Mouse (Mus musculus) adrenal gland (tissue): ENCODE data around the gene Tmem80.

ENCODE experiments used
- intact Hi-C: fragments of 180-260 bp; cut with DNase I; formaldehyde crosslinking; loops from one replicate; pipeline ENCODE4 v1.15.1; 2025

The Tmem80 gene

DNA sequence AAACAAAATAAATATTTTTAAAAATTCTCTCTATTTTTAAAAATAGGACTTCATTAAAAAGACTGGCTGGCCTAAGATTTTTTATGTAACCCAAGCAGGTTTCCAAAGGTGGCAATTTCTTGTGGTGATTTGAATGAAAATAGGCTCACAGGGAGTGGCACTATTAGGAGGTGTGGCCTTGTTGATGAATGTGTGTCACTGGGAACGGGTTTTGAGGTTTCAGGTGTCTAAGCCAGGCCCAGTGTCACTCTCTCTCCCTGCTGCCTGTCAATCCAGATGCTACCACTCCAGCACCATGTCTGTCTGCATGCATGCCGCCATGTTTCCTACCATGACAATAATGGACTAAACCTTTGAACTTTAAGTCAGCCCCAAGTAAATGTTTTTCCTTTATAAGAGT, 8.1 kb upstream of the Tmem80 start:
- intact Hi-C loops, result loop anchor here (5.0 kb wide), 1 partner anchor 42 kb away; the partner anchor contains the start of genes Cdhr5 and Sct

DNA sequence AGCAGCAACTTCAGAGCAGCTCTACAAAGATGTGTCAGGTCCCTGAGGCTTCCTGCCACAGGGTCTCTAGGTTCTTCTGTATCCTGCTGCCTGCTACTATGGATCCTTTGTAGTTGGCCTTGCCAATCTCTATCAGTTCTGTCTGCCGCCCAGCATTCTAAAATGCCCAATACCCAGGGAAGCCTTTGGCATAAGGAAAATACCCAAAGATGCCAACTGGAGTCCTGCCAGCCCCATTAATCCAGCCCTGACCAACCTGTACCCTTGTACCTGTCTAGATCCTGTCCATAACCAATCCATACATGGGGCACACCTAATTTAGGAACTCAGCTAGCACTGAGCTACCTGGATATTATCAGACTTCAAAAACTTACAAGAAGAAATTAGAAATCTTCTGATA, 2.9 kb upstream of the Tmem80 start:
- intact Hi-C loops, result no loop called here

DNA sequence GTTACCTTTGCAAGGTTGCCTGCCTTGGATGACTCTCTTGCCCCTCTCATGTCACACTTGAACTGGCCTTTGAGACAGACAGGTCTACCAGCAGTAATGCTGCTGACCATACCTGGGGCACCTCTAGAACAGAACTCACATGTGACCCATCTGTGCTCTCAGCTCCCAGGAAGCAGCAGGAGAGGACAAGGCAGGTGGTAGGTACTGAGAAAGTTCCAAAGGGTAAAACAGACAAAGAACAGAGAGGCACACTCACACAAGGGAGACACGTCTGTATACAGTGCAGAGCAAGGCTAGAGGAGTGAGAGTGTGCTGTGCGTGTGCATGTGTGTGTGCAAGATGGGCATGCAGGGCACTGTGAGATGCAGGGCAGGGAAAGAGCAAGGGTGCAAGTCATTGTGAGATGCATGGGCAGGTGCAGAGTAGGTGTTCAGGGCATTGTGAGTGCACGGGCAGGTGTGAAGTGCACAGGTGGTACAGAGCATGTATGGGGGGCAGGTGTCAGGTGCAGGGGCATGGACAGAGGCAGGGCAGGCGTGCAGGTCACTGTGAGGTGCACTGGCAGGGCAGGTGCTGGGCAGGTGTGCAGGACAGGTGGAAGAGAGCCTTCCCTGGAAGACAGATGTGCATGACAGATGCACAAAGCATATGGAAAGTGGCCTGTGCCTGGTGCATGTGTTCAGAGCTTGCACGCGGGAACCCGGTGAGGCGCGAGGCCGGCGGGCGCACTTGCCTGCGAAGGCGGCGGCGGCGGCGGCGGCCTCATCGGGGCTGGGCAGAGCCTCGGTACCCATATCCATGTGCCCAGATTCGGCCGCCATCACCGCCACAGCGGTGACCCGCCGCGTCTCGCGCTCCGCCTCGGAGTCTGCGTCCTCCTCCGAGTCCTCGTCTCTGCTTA, 743 bp upstream of the Tmem80 start:
- intact Hi-C loops, result no loop called here

DNA sequence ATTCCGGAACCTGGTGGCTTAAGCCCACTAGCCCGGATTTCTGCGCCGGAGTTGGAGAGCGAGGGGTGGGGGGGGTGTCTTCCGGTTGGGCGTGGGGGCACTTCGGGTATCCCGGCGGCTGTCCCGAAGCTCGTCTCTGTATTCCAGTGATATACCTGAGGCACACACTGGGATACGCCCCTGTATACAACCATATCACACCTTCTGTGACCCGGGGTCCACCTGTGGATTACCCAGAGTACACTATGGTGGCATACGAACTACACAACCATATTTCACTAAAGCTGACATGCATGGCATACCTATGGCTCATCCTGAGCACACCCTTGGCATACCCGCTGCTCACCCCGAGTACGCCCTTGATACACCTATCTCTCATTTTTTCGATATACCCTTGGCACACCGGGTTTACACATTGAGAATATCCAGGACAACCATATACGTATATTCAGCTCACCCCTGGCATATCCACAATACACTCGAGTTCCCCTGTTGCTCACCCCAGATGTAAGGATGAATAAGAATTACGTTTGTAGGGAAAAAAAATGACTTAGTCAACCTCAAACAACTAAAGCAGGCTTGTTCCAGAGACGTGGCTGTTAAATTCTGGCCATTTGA, 943 bp downstream of the Tmem80 start:
- intact Hi-C loops, result no loop called here

DNA sequence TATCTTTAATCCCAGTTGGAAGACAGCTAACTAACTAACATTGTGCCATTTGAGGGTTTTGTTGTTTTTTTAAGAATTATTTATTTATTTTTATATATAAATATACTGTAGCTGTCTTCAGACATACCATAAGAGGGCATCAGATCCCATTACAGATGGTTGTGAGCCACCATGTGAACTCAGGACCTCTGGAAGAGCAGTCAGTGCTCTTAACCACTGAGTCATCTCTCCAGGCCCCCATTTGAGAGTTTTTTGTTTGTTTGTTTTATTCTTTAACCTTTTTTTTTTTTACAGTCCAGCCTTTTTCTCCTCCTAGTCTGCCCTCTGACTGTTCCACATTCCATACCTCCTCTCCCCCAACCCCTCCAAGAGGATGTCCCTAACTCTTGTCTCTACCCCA, 3.2 kb downstream of the Tmem80 start:
- intact Hi-C loops, result no loop called here

DNA sequence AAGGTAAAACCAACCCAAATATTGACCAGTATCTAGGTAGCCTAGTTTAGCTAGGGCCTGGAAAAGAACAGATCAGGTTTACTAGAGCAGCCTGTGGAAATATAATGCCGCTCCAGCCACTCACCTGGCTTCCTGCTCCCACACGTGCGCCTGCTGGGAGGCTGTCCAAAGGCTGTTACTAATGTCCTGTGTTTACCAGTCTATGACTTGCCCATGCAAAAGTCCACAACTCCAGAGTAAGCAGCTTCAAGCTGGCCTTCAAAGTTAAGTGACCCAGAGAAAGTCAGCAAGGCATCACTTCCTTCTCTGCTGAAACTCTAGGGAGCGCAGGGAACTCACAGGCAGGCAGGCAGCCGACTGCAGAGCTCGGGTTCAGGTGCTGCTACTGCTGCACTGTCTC, 4.5 kb downstream of the Tmem80 start:
- intact Hi-C loops, result no loop called here

DNA sequence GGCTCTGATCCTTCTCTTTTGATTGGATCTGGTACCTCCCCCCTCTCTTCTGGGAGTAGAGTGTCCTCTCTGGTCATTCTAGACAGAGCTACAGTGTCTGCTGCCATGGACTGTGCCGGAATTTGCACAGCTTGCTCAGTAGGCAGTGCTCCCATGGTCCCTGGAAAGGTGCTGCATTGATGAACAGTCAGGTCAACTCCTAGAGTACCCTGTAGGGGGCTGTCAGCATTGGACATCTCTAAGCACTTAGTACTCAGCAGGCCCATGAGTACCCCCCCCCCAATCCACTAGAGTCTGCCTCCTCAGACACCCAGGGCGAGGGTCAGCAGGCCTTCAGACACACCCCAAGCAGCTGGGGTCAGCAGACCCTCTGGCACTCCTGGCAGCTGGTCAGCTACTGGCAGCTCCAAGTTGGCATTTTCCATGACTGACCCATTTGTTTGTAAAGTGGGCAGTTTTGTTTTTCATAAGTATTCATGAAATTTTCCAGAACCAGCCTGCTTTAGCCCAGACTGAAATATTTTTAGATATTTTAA, 7.6 kb downstream of the Tmem80 start:
- intact Hi-C loops, result no loop called here

DNA sequence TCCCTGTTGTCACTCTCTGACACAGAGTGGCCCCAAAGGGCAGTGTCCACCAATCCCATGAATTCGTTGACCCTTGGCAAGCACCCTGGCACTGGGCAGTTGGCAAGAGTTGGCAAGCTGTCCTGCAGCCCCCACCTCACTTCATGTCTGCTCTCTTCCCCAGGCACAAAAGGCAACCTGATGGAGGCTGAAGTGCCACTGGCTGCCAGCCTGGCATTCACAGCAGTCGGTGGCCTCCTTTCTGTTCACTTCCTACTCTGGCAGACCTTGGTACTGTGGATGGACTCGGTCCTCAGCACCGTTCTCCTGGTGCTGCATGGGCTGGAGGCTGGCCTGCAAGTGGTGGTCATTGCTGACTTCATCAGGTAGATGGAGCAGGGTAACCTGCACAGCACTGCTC, 8.1 kb downstream of the Tmem80 start:
- intact Hi-C loops, result no loop called here

DNA sequence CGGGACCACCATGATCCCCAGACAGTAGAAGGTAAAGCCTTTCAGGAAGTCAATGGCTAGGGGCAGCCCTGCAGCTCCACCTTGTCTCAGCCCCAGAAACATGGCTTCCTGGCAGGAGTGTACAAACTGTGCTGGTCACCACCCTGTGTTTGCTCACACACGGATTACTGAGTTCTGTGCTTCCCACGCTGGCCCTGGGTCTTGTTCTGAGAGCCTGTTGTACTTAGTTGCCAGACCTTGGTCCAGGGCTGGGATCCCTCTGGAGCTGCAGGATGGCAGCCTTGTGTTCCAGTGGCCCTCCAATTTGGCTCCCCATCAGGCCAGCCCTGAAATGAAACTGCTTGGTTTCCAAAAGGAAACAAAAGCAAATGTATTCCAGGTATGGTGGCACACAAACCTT, 8.8 kb downstream of the Tmem80 start:
- intact Hi-C loops, result no loop called here

DNA sequence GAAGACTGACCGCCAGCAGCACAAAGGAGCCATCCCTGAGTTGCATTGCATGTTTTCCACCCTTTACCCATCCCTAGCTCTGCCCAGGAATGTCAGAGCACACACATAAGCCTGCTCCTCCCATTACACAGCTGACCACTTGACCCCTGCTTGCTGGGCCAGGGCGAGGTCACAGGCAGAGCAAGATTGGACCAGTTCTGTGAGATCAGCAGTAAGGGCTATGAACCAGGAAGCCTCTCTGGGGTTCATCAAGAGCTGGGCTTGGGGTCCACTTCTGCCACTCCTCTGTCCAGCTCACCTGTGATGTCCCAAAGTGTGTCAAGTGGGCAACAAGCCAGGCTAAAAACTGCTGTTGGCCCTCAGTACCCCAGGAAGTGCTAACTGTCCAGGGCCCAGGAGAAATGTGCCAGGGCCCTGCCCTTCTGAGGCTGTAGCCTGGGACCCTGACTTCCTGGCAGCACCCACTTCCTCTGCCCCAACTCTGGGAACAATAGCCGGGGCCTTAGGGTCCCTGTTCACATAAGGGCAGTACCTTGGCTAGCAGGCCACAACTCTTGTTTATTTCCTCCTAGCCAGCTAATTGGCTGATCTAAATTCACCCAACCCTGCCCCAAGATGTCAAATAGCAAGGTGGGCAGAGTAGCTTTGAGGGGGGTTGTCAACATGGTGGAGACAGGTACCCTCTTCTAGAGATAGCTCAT, 10.3 kb downstream of the Tmem80 start:
- intact Hi-C loops, result no loop called here

DNA sequence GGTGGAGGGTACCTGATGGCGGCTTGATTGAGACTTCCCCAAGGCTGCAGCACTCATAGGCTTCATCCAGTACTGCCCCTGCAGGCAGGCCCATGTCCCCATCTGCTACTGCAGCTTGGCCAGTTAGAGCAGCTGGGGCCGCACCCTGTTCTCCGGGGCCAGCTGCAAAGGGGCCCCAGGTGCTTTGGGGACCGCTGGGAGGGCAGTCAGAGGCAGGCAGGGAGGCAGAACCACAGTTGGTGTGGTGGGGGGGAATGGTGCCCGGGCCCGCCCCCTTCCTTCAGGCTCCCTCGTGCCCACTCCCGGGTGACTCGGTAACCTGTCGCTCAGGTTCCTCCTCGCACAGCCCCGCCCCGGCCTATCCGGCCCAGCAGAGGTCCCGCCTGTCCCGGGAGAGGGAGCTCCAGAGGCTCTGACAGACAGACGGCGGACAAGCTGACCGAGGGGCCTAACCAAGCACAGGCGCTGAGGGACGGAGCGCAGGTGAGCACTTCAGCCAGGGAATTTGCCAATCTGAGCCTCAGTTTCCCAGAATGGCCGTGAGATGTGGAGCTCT, 11.1 kb downstream of the Tmem80 start, which contains the start of gene Eps8l2:
Gene Eps8l2 (plus strand): TSS at position 305 of the 556 bp plus-strand sequence.
- intact Hi-C loops, result no loop called here

DNA sequence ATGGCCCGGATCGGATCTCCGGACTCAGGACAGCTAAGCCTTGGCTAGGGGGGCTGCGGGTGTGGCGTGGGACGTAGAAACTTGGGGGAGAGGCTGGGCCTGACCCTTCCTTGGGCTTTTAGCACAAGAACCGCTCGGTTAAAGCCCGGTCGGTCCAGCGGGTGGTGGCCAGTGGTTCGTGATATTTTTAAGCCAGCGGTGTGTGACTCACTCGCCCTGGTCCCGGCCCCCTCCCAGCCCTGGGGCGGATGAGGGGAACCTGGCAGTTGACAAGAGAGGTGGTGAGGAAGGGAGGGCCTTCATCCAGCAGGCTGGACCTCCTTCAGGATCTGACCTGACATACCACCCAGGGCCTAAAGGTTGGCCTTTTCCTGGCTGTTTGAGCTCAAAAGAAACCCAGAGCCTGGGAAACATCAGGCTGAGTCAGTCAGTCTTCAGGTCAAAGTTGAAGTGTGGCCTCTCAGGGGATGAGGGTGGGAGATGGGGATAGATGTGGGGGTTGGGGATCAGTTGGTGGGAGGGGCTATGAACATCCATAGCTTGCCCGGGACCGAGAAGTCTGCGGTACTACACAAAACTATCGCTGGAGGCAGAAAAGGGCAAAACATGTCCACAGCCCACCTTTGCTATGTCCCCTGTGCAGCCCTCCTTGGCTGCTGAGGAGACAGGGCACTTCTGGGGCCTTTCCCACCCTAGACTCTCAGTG, 11.8 kb downstream of the Tmem80 start:
- intact Hi-C loops, result no loop called here

DNA sequence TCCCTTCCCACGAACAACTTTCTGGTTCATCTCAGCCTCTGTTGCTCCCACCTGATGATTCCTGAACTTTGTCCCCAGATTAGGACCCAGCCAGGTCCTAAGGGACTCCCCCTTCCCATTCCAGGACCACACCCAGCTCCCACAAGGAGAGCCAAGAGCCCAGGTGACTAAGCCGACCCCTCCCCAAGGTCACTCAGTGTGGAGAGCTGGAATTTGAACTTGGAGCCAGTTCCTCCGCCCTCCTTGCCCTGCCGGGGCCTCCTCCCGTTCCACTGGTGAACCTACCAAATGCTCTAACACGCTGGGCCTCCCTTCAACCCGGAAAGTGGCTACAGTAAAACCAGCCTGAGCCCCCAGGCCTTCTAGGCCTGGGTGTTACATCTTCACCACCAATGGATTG, 12.5 kb downstream of the Tmem80 start:
- intact Hi-C loops, result no loop called here

DNA sequence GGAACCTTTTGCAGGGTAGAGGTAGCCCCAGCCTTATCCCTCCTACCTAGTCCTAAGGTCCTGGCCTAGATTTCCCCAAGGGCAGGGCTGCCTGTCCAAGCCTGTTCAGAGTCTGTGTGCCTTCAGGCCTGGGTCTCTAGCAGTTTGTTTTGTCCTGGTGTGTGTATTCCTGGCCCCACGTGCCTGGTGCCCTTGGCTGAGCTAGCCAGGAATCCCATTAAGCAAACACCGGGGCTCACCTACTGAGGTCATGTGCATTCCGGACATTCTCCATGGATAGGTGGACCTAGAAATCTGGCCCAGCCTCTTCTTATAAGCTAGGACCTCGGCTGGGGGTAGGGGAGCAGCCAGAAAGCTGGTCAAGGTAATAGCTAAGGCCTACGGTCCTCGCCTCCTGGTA, 12.9 kb downstream of the Tmem80 start:
- intact Hi-C loops, result no loop called here

DNA sequence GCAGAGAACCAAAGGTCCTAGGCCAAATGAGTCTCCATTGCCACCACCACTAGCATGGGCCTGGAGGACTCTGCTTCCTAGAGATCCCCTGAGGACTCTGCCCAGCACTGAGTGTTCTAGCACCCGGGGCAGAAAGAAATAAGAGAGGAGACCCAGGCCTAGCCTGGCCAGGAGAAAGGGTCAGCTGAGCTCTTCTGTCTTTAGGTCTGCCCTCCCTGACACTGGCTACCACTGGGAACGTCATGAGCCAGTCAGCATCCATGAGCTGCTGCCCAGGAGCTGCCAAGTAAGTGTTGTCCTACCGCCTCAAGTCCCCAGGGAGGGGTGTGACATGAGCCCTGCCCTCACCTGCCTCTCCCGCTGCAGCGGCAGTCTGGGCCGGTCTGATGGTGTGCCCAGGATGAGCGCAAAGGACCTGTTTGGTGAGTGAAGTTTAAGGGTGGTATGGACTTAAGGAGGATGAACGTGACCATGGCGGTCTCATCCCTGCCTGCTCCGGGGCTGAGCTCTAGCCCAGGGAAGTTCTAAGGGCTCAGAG, 14.2 kb downstream of the Tmem80 start:
- intact Hi-C loops, result no loop called here

DNA sequence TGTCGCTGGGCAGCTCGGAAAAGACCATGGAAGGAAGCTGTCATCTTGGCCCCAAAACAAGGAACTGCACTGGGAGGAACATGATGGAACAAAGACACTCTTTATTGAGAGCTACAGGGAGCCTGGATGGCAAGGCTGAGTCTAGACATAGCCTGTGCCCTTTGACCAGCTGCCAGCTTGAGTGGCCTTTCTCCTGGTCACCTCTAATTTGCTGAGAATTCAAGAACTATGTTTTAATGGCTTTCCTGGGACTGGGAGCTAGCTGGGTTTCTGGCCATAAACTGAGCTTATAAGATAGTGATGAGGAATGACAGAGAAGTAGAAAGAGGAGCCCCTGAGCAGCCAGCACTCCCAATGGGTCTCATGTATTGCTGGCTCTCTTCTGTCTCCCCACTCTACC, 15.7 kb downstream of the Tmem80 start:
- intact Hi-C loops, result no loop called here

DNA sequence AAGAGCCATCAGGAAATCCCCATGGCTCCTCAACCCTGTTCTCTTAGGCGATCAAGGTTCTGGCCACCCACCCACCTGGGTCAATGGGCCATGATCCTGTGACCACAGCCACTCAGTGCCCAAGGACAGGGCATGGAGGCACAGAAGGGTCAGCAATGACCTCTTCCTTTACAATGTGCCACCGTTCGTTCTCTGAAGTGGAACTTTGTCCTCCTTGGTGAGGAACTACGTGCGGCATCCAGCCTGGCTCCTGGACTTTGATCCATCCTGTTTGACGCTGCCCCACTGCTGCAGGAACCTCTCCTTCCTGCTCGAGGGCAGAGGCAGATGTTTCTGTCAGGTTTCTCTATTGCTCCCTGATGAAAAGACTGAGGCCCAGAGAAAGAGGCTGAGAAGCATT, 16.2 kb downstream of the Tmem80 start:
- intact Hi-C loops, result no loop called here

DNA sequence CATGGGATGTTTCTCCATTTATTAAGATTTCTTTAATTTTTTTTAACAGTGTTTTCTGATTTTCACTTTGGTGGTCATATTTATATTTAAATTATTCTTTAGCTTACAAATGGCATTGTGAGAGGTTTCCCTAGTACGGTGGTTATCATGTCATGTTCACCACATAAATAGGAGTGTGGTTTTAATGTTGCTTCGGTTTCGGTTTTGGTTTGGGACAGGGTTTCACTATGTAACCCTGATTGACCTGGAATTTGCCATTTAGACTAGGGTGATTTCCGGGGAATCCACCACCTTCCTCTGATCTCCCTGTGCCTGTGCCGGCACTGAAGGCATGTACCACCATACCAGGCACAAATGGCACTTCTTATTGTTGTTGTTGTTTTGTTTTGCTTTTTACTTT, 17.2 kb downstream of the Tmem80 start:
- intact Hi-C loops, result no loop called here

DNA sequence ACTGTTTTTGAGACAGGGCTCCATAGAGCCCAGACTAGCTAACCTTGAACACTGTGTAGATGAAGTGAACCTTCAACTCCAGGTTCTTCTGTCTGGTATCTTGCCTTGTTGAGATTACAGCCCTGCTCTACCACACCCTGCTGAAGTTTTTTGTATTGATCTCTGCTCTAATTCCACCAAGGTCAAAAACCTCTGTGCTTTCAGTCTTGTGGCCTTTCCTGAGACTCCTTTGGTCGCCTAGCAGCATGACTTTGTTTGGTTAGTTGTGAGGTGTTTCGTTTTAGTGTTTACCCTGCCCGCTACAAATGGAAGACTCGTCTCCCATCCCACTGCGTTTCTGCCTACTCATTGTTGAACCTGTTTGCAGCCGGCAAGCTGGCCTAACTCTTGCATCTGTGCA, 23.5 kb downstream of the Tmem80 start:
- intact Hi-C loops, result no loop called here

DNA sequence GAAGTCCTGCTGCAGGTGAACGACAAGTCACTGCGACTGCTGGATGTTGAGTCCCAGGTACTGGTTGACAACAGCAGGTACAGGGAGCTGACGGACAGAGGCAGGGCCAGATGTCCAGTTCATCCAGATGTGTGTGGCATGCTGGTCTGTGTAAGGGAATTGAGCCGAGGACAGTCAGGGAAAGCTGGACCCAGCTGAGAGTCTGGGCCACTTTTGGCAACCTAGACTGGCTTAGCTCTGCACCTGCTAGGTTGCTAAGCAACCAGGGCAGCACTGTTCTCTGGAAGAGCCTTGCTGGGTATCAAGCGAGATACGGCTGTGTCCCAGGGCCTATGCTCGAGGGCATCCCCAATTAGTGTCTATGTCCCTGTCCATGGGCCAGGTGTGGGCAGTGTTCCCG, 27.5 kb downstream of the Tmem80 start:
- intact Hi-C loops, result no loop called here
